Mouse (Mus musculus) midbrain, embryonic 10.5 days (tissue): ENCODE data around the gene Il4i1. TPM values are rescaled to one million over a fixed set of nuclear protein-coding genes. Genes with fewer than 3 reads are reported as not detected.

Experiments used
- DNase-seq: peaks from one replicate; pipeline ENCODE4 v3.0.0-alpha.2; 2017; ENCODE audit warnings: low spot score
- H3K27ac ChIP-seq: fragments of 300-500 bp; sonication (generic); replicated peaks from 2 replicates; pipeline ENCODE4 v1.5.1; 2016; ENCODE audit warnings: mild to moderate bottlenecking
- H3K27me3 ChIP-seq: fragments of 300-500 bp; sonication (generic); 2 replicates; pipeline ENCODE4 v1.6.1; 2016; ENCODE audit warnings: low read depth, mild to moderate bottlenecking; ENCODE audit not compliant: poor library complexity, severe bottlenecking
- H3K36me3 ChIP-seq: fragments of 300-500 bp; sonication (generic); 2 replicates; pipeline ENCODE4 v1.6.1; 2016; ENCODE audit warnings: mild to moderate bottlenecking, moderate library complexity
- H3K4me1 ChIP-seq: fragments of 300-500 bp; sonication (generic); 2 replicates; pipeline ENCODE4 v1.6.1; 2016
- H3K4me3 ChIP-seq: fragments of 300-500 bp; sonication (generic); 2 replicates; pipeline ENCODE4 v1.5.1; 2016; ENCODE audit warnings: mild to moderate bottlenecking, moderate library complexity
- H3K9me3 ChIP-seq: fragments of 300-500 bp; sonication (generic); replicated peaks from 2 replicates; pipeline ENCODE4 v1.6.1; 2016; ENCODE audit warnings: mild to moderate bottlenecking
- WGBS: fragments of 180-500 bp; shearing (Covaris S2); methylation state at CpG from one replicate; pipeline ENCODE4 v1.1.7; 2016; 5-methylcytosine and 5-hydroxymethylcytosine counted together
- polyA plus RNA-seq: library from polyadenylated mRNA; unstranded; fragments of >200 nt; fragmentation: Nextera tagmentation; extraction: Ambion mirVana; gene quantifications from 2 replicates; pipeline ENCODE4 v1.2.1, GENCODE M21; 2016

Gene Il4i1
- polyA plus RNA-seq, 1 experiment from 2014 or later = 1.2 TPM

GRCm38 (mm10) chr7:44840426-44840825 lies 24.2 kb downstream of the Il4i1 start:
- WGBS = 64% methylated on average over 14 of the region's 14 CpGs
- H3K36me3 ChIP-seq = peaks cover 56% of the 10 kb centered on the region
- H3K27ac ChIP-seq = no peak overlapping the region
- H3K4me1 ChIP-seq = peaks cover 25% of the 10 kb centered on the region
- H3K9me3 ChIP-seq = no peaks in the 10 kb centered on the region
- no peak for DNase-seq
- peak overlapping the region; percentile 46 for H3K4me3 ChIP-seq
- peaks cover 42% of the 10 kb centered on the region for H3K27me3 ChIP-seq

GRCm38 (mm10) chr7:44841825-44842463 lies 25.8 kb downstream of the Il4i1 start:
- WGBS = 94% methylated on average over 8 of the region's 8 CpGs
- H3K4me1 ChIP-seq = peaks cover 20% of the 10 kb centered on the region

GRCm38 (mm10) chr7:44845006-44845405 lies 28.8 kb downstream of the Il4i1 start:
- no peaks in the 10 kb centered on the region for H3K9me3 ChIP-seq
- no peak overlapping the region for H3K4me3 ChIP-seq
- H3K27me3 ChIP-seq = peaks cover 19% of the 10 kb centered on the region
- H3K36me3 ChIP-seq = peaks cover 68% of the 10 kb centered on the region
- H3K4me1 ChIP-seq = peaks cover 19% of the 10 kb centered on the region
- H3K27ac ChIP-seq = no peak overlapping the region
- 95% methylated on average over 10 of the region's 10 CpGs for WGBS
- no peak for DNase-seq

More at GRCm38 (mm10) chr7:44841825-44842463, 25.8 kb downstream of the Il4i1 start:
- H3K36me3 ChIP-seq = peaks cover 71% of the 10 kb centered on the region
- no peak for DNase-seq
- no peak overlapping the region for H3K4me3 ChIP-seq
- peaks cover 42% of the 10 kb centered on the region for H3K27me3 ChIP-seq
- H3K27ac ChIP-seq = no peak overlapping the region
- no peaks in the 10 kb centered on the region for H3K9me3 ChIP-seq

- peaks cover 26% of the 10 kb centered on the region for H3K4me1 ChIP-seq
- no peaks in the 10 kb centered on the region for H3K9me3 ChIP-seq
- H3K4me3 ChIP-seq = peak overlapping the region; percentile 14; the same call in 1 of the 2 replicates
- H3K27me3 ChIP-seq = peaks cover 1% of the 10 kb centered on the region
- peaks cover 61% of the 10 kb centered on the region for H3K36me3 ChIP-seq
- WGBS = 91% methylated on average over 7 of the region's 7 CpGs
- no peak overlapping the region for H3K27ac ChIP-seq
- no peak for DNase-seq
These were observed 30.6 kb downstream of the Il4i1 start for GRCm38 (mm10) chr7:44846804-44847203.

GRCm38 (mm10) chr7:44847772-44848171 lies 31.6 kb downstream of the Il4i1 start:
- no peak for DNase-seq
- H3K36me3 ChIP-seq = peaks cover 57% of the 10 kb centered on the region
- WGBS = 86% methylated on average over 5 of the region's 5 CpGs

GRCm38 (mm10) chr7:44848561-44849415 lies 32.6 kb downstream of the Il4i1 start, which contains the start of the genes Akt1s1 and Tbc1d17:
Akt1s1 (plus strand) TSS chr7:44848991.
Tbc1d17 (minus strand) TSS chr7:44849079.
- Histone ChIP-seq H3K4me3 (peak within 1 kb of the TSS; percentile 85), H3K9me3 (no peaks in the 10 kb centered on the region), H3K4me1 (peaks cover 43% of the 10 kb centered on the region), H3K36me3 (peaks cover 53% of the 10 kb centered on the region), H3K27me3 (no peaks in the 10 kb centered on the region), H3K27ac (peak within 1 kb of the TSS; percentile 97)
- WGBS = under 1% methylated on average over 54 of the region's 54 CpGs
- peak; percentile 96 for DNase-seq

More at GRCm38 (mm10) chr7:44847772-44848171, 31.6 kb downstream of the Il4i1 start:
- H3K4me3 ChIP-seq = peak overlapping the region; percentile 85
- H3K9me3 ChIP-seq = no peaks in the 10 kb centered on the region
- H3K27me3 ChIP-seq = no peaks in the 10 kb centered on the region
- H3K4me1 ChIP-seq = peaks cover 33% of the 10 kb centered on the region
- peak overlapping the region; percentile 97; the same call in 1 of the 2 replicates for H3K27ac ChIP-seq

GRCm38 (mm10) chr7:44849416-44850111 lies 33.4 kb downstream of the Il4i1 start:
- H3K4me3 ChIP-seq = peak overlapping the region; percentile 85
- DNase-seq = peak; percentile 92
- H3K9me3 ChIP-seq = no peaks in the 10 kb centered on the region
- H3K27ac ChIP-seq = peak overlapping the region; percentile 97
- under 1% methylated on average over 41 of the region's 41 CpGs for WGBS
- H3K4me1 ChIP-seq = peaks cover 50% of the 10 kb centered on the region
- peaks cover 45% of the 10 kb centered on the region for H3K36me3 ChIP-seq
- no peaks in the 10 kb centered on the region for H3K27me3 ChIP-seq

- Histone ChIP-seq H3K36me3 (peaks cover 39% of the 10 kb centered on the region), H3K9me3 (no peaks in the 10 kb centered on the region), H3K4me1 (peaks cover 56% of the 10 kb centered on the region), H3K27ac (peak overlapping the region; percentile 97), H3K27me3 (no peaks in the 10 kb centered on the region), H3K4me3 (peak overlapping the region; percentile 85)
- WGBS = 1% methylated on average over 33 of the region's 33 CpGs
- DNase-seq = peak; percentile 86
These were observed 34.0 kb downstream of the Il4i1 start for GRCm38 (mm10) chr7:44850146-44850545.

GRCm38 (mm10) chr7:44850789-44851624 lies 34.8 kb downstream of the Il4i1 start:
- WGBS = 84% methylated on average over 8 of the region's 8 CpGs
- H3K4me1 ChIP-seq = peaks cover 65% of the 10 kb centered on the region
- peak overlapping the region; percentile 97 for H3K27ac ChIP-seq
- no peaks in the 10 kb centered on the region for H3K9me3 ChIP-seq
- H3K36me3 ChIP-seq = peaks cover 31% of the 10 kb centered on the region
- peak overlapping the region; percentile 85 for H3K4me3 ChIP-seq
- H3K27me3 ChIP-seq = no peaks in the 10 kb centered on the region
- DNase-seq = no peak

- Histone ChIP-seq H3K27ac (no peak overlapping the region), H3K27me3 (no peaks in the 10 kb centered on the region), H3K4me1 (peaks cover 71% of the 10 kb centered on the region), H3K36me3 (peaks cover 23% of the 10 kb centered on the region), H3K9me3 (no peaks in the 10 kb centered on the region), H3K4me3 (peak overlapping the region; percentile 85; the same call in 1 of the 2 replicates)
- 92% methylated on average over 12 of the region's 12 CpGs for WGBS
- no peak for DNase-seq
These were observed 35.5 kb downstream of the Il4i1 start for GRCm38 (mm10) chr7:44851625-44852234.

- H3K36me3 ChIP-seq = peaks cover 20% of the 10 kb centered on the region
- H3K4me1 ChIP-seq = peaks cover 75% of the 10 kb centered on the region
- no peaks in the 10 kb centered on the region for H3K27me3 ChIP-seq
- WGBS = 93% methylated on average over 36 of the region's 36 CpGs
- no peak overlapping the region for H3K27ac ChIP-seq
- no peak for DNase-seq
- H3K9me3 ChIP-seq = no peaks in the 10 kb centered on the region
- H3K4me3 ChIP-seq = peak overlapping the region; percentile 28; the same call in 1 of the 2 replicates
These were observed 36.3 kb downstream of the Il4i1 start for GRCm38 (mm10) chr7:44852259-44853027.
